Mouse (Mus musculus): ENCODE data around the gene Pagr1b.
A peak's percentile ranks its signal among the peaks of the same experiment; 100 is the strongest.

Pagr1b gene

GRCm38 (mm10) chr7:127020031-127020430 lies 3.7 kb upstream of the Pagr1b start:
- DNase-seq (ENCODE audit: extremely low read depth, low read depth, low spot score) = no peak

GRCm38 (mm10) chr7:127019306-127019960 lies 3.1 kb upstream of the Pagr1b start:
- no peak for DNase-seq (ENCODE audit: extremely low read depth, low read depth, low spot score)

GRCm38 (mm10) chr7:127018416-127019305 lies 2.4 kb upstream of the Pagr1b start:
- no peak for DNase-seq (ENCODE audit: extremely low read depth, low read depth, low spot score)

- DNase-seq (ENCODE audit: extremely low read depth, low read depth, low spot score) = no peak
Measured at GRCm38 (mm10) chr7:127017950-127018345, 1.7 kb upstream of the Pagr1b start.

GRCm38 (mm10) chr7:127016971-127017949 lies 976 bp upstream of the Pagr1b start, which contains the start of gene Pagr1a:
Gene Pagr1a, minus strand, starts transcription at chr7:127017352.
- DNase-seq (ENCODE audit: extremely low read depth, low read depth, low spot score) = peak; percentile 88

- DNase-seq (ENCODE audit: extremely low read depth, low read depth, low spot score) = no peak
Measured at GRCm38 (mm10) chr7:127016486-127016938, 228 bp upstream of the Pagr1b start.

GRCm38 (mm10) chr7:127016081-127016480 lies 203 bp downstream of the Pagr1b start:
- DNase-seq (ENCODE audit: extremely low read depth, low read depth, low spot score) = no peak

GRCm38 (mm10) chr7:127014993-127015392 lies 1.3 kb downstream of the Pagr1b start:
- DNase-seq (ENCODE audit: extremely low read depth, low read depth, low spot score) = no peak

GRCm38 (mm10) chr7:127014320-127014719 lies 2.0 kb downstream of the Pagr1b start, which contains the start of gene Mvp:
Gene Mvp, minus strand, starts transcription at chr7:127014621.
- DNase-seq (ENCODE audit: extremely low read depth, low read depth, low spot score) = no peak

GRCm38 (mm10) chr7:127013385-127013784 lies 2.9 kb downstream of the Pagr1b start:
- no peak for DNase-seq (ENCODE audit: extremely low read depth, low read depth, low spot score)

- no peak for DNase-seq (ENCODE audit: extremely low read depth, low read depth, low spot score)
Measured at GRCm38 (mm10) chr7:127012845-127013244, 3.4 kb downstream of the Pagr1b start.

GRCm38 (mm10) chr7:127012374-127012773 lies 3.9 kb downstream of the Pagr1b start:
- no peak for DNase-seq (ENCODE audit: extremely low read depth, low read depth, low spot score)

- DNase-seq (ENCODE audit: extremely low read depth, low read depth, low spot score) = no peak
Measured at GRCm38 (mm10) chr7:127011717-127012116, 4.6 kb downstream of the Pagr1b start.

GRCm38 (mm10) chr7:127011051-127011450 lies 5.2 kb downstream of the Pagr1b start:
- no peak for DNase-seq (ENCODE audit: extremely low read depth, low read depth, low spot score)

- no peak for DNase-seq (ENCODE audit: extremely low read depth, low read depth, low spot score)
Measured at GRCm38 (mm10) chr7:127009307-127010085, 6.8 kb downstream of the Pagr1b start.

- no peak for DNase-seq (ENCODE audit: extremely low read depth, low read depth, low spot score)
Measured at GRCm38 (mm10) chr7:127008239-127009019, 7.9 kb downstream of the Pagr1b start.

- DNase-seq (ENCODE audit: extremely low read depth, low read depth, low spot score) = no peak
Measured at GRCm38 (mm10) chr7:127007313-127008024, 8.8 kb downstream of the Pagr1b start.

GRCm38 (mm10) chr7:127004122-127004875 lies 12.0 kb downstream of the Pagr1b start:
- DNase-seq (ENCODE audit: extremely low read depth, low read depth, low spot score) = no peak
